Mouse (Mus musculus): ENCODE results near the gene Tmem9. TPM values are rescaled to one million over a fixed set of nuclear protein-coding genes. Genes with fewer than 3 reads are reported as not detected.

The Tmem9 gene
- 10 to 100 TPM; 68.3 to 69.2 TPM for total RNA-seq (2021)
- long read RNA-seq, experiment 1, transcript Tmem9-201 (6 exons, 1,806 nt), result major isoform, 70 of 81 reads
- long read RNA-seq, experiment 1, partial matches to known transcripts, result 8 of 81 reads
- long read RNA-seq, experiment 1, other reads (novel, unspliced or antisense), result 2 of 81 reads
- long read RNA-seq, experiment 2, transcript Tmem9-201 (6 exons, 1,806 nt), result major isoform, 94 of 118 reads
- long read RNA-seq, experiment 2, partial matches to known transcripts, result 17 of 118 reads
- long read RNA-seq, experiment 2, other reads (novel, unspliced or antisense), result 2 of 118 reads

GRCm38 (mm10) chr1:136007211-136008158, at the start of gene Tmem9:
Tmem9 (plus strand) TSS chr1:136008150.
- DNase-seq (ENCODE audit: low spot score in 2 of 2), result peak; percentile 33 to 68

GRCm38 (mm10) chr1:135958483-135958882, 49.5 kb upstream of the Tmem9 start:
- no peak for DNase-seq (ENCODE audit: low spot score in 2 of 2)

- no peak for DNase-seq (ENCODE audit: low spot score in 2 of 2)
Observed at GRCm38 (mm10) chr1:135963177-135963576, 44.8 kb upstream of the Tmem9 start.

- DNase-seq (ENCODE audit: low spot score in 2 of 2), result no peak
Observed at GRCm38 (mm10) chr1:135964561-135964960, 43.4 kb upstream of the Tmem9 start.

- DNase-seq (ENCODE audit: low spot score in 2 of 2), result no peak
Observed at GRCm38 (mm10) chr1:135967739-135968138, 40.2 kb upstream of the Tmem9 start.

GRCm38 (mm10) chr1:135970486-135970885, 37.5 kb upstream of the Tmem9 start:
- DNase-seq (ENCODE audit: low spot score in 2 of 2), result no peak

GRCm38 (mm10) chr1:135972576-135972975, 35.4 kb upstream of the Tmem9 start:
- no peak for DNase-seq (ENCODE audit: low spot score in 2 of 2)

- no peak for DNase-seq (ENCODE audit: low spot score in 2 of 2)
Observed at GRCm38 (mm10) chr1:135984105-135984504, 23.8 kb upstream of the Tmem9 start.

GRCm38 (mm10) chr1:135989876-135990275, 18.1 kb upstream of the Tmem9 start:
- DNase-seq (ENCODE audit: low spot score in 2 of 2), result no peak

GRCm38 (mm10) chr1:135993470-135993869, 14.5 kb upstream of the Tmem9 start:
- DNase-seq (ENCODE audit: low spot score in 2 of 2), result no peak

- DNase-seq (ENCODE audit: low spot score in 2 of 2), result no peak
Observed at GRCm38 (mm10) chr1:135997537-135997936, 10.4 kb upstream of the Tmem9 start.

- no peak for DNase-seq (ENCODE audit: low spot score in 2 of 2)
Observed at GRCm38 (mm10) chr1:135999720-136000287, 8.1 kb upstream of the Tmem9 start.

GRCm38 (mm10) chr1:136001438-136001837, 6.5 kb upstream of the Tmem9 start:
- DNase-seq (ENCODE audit: low spot score in 2 of 2), result no peak

- DNase-seq (ENCODE audit: low spot score in 2 of 2), result no peak
Observed at GRCm38 (mm10) chr1:136006292-136006748, 1.6 kb upstream of the Tmem9 start, which contains the start of gene Igfn1. Igfn1 (minus strand) TSS chr1:136006342.

GRCm38 (mm10) chr1:136008159-136008533, 196 bp downstream of the Tmem9 start:
- DNase-seq (ENCODE audit: low spot score in 2 of 2), result no peak

- no peak for DNase-seq (ENCODE audit: low spot score in 2 of 2)
Observed at GRCm38 (mm10) chr1:136010247-136010646, 2.3 kb downstream of the Tmem9 start.

GRCm38 (mm10) chr1:136013513-136013912, 5.6 kb downstream of the Tmem9 start:
- DNase-seq (ENCODE audit: low spot score in 2 of 2), result no peak

GRCm38 (mm10) chr1:136014796-136015502, 7.0 kb downstream of the Tmem9 start:
- no peak for DNase-seq (ENCODE audit: low spot score in 2 of 2)

- DNase-seq (ENCODE audit: low spot score in 2 of 2), result no peak
Observed at GRCm38 (mm10) chr1:136017307-136017706, 9.4 kb downstream of the Tmem9 start.

GRCm38 (mm10) chr1:136017907-136018313, 10.0 kb downstream of the Tmem9 start:
- DNase-seq (ENCODE audit: low spot score in 2 of 2), result peak; percentile 58 to 75

All from adrenal gland, postnatal 4 days (tissue).